In the genomic region with DNA sequence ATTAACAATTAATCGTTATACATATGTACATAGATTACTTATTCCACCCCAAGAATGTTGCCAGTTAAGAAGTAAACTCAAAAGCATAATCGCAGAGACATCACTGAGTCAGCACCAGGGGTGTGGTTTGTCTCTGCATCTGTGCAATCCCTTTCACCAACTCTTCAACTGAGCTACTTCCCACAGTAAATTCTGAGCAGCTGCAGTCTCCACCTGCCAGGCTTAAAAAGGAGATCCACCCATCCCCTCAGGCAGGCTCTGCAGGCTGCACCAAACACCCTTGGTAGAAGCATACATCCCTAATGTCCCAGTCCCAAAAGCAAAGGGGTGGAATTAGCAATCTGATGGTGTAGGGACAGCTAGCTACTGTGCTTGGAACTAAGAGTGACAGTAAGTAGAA, we compare ENCODE assay signal across 17 mouse cellular contexts. TPM values are rescaled to one million over a fixed set of nuclear protein-coding genes. Genes with fewer than 3 reads are reported as not detected.
DNase-seq lines count a peak whose midpoint lies in the region; ATAC-seq and TF ChIP-seq lines count a peak whose summit lies in the region.
"Had no signal": no experiment of that assay in that cellular context is flagged by ENCODE, and none has a peak within 500 bp of the region (broad histone marks: within the 10 kb centered on the region; RNA-seq: fewer than 3 reads in every experiment).

No protein-coding gene starts in this region.

- no peak for TF ChIP-seq POLR2A in limb, embryonic 14.5 days (IDR thresholded peaks at IDR 0.05; ENCODE audit: borderline replicate concordance, extremely low read depth, insufficient read depth, insufficient read length)

- H3K27ac ChIP-seq in limb, embryonic 14.5 days (replicated peaks; ENCODE audit: low read depth, low read length): no peak overlapping the region
- no peak overlapping the region for H3K27ac ChIP-seq in midbrain, embryonic 11.5 days (ENCODE audit: low read depth, low read length)
- H3K27ac ChIP-seq: midbrain, embryonic 13.5 days had no signal

- H3K4me2 ChIP-seq in limb, embryonic 14.5 days (replicated peaks; ENCODE audit: low read depth, low read length, severe bottlenecking): no peak overlapping the region
- H3K4me2 ChIP-seq in midbrain, embryonic 11.5 days: no peak overlapping the region

- TF ChIP-seq CTCF in E14TG2a.4 (conservative IDR thresholded peaks at IDR 0.05; ENCODE audit: low read length): no peak

- peaks cover 26% of the 10 kb centered on the region for H3K27me3 ChIP-seq in E14TG2a.4 (ENCODE audit: insufficient read depth, low read length)
- H3K27me3 ChIP-seq in limb, embryonic 14.5 days (ENCODE audit: control insufficient read depth, insufficient read depth, low read length): 0 out of 2 replicates have a peak, but pooled peaks cover 3% of the 10 kb centered on the region
- no peaks in the 10 kb centered on the region; the same call in 1 of the 2 replicates for H3K27me3 ChIP-seq in midbrain, embryonic 11.5 days (ENCODE audit: control insufficient read depth, insufficient read depth, low read length)

- no peak for ATAC-seq in limb, embryonic 14.5 days (ENCODE audit: low FRiP score, low read depth)
- no peak for ATAC-seq in midbrain, embryonic 11.5 days (ENCODE audit: low FRiP score)
- ATAC-seq: activated CD4-positive, CD25-positive, alpha-beta regulatory T cell, adult 4 months; midbrain, embryonic 13.5 days had no signal

- no peaks in the 10 kb centered on the region for H3K36me3 ChIP-seq in E14TG2a.4 (ENCODE audit: insufficient read depth, low read length)
- H3K36me3 ChIP-seq in limb, embryonic 14.5 days (ENCODE audit: control insufficient read depth, insufficient read depth, low read length): no peaks in the 10 kb centered on the region
- no peaks in the 10 kb centered on the region for H3K36me3 ChIP-seq in midbrain, embryonic 11.5 days (ENCODE audit: control insufficient read depth, insufficient read depth, low read length)
- H3K36me3 ChIP-seq: G1E; midbrain, embryonic 13.5 days had no signal

- WGBS in limb, embryonic 14.5 days: 79% methylated on average over 2 of the region's 2 CpGs
- WGBS in midbrain, embryonic 11.5 days: 86% methylated on average over 2 of the region's 2 CpGs

- DNase-seq in embryo, embryonic 10.5 days (ENCODE audit: low spot score): peak; percentile 15
- DNase-seq in embryo, embryonic 10 days (ENCODE audit: low spot score): no peak
- peak; percentile 5 for DNase-seq in left cerebral cortex, postnatal 14 days (ENCODE audit: low spot score in 2 of 2)
- DNase-seq in left cerebral cortex, adult 11 months (ENCODE audit: low spot score): no peak
- peak; percentile 26 for DNase-seq in limb, embryonic 14.5 days (ENCODE audit: low spot score)
- DNase-seq in midbrain, embryonic 11.5 days (ENCODE audit: low spot score, missing footprints): no peak
- no peak for DNase-seq in thymus, adult 18-20 months
- DNase-seq: cerebellum, adult 11 months; gastrocnemius, postnatal 14 days; liver; lung, postnatal 14 days; right cerebral cortex, adult 18-20 months had no signal

- H3K9me3 ChIP-seq in E14TG2a.4 (ENCODE audit: low read length): no peaks in the 10 kb centered on the region
- H3K9me3 ChIP-seq in limb, embryonic 14.5 days (ENCODE audit: control insufficient read depth, low read length): no peaks in the 10 kb centered on the region; the same call in 1 of the 2 replicates
- no peaks in the 10 kb centered on the region for H3K9me3 ChIP-seq in midbrain, embryonic 11.5 days (ENCODE audit: control insufficient read depth, low read length)
- H3K9me3 ChIP-seq: midbrain, embryonic 13.5 days had no signal

- H3K9ac ChIP-seq in limb, embryonic 14.5 days (ENCODE audit: low read depth, low read length, severe bottlenecking): no peak overlapping the region
- no peak overlapping the region for H3K9ac ChIP-seq in midbrain, embryonic 11.5 days (ENCODE audit: low read length)
- H3K9ac ChIP-seq: midbrain, embryonic 13.5 days had no signal

- peak overlapping the region; percentile 81 for H3K4me3 ChIP-seq in E14TG2a.4 (replicated peaks; ENCODE audit: low read length)
- no peak overlapping the region for H3K4me3 ChIP-seq in limb, embryonic 14.5 days (replicated peaks; ENCODE audit: low read length)
- no peak overlapping the region for H3K4me3 ChIP-seq in midbrain, embryonic 11.5 days (ENCODE audit: low read depth, low read length)
- H3K4me3 ChIP-seq: midbrain, embryonic 13.5 days had no signal

- peaks cover 21% of the 10 kb centered on the region for H3K4me1 ChIP-seq in E14TG2a.4 (replicated peaks; ENCODE audit: low read depth, low read length)
- no peaks in the 10 kb centered on the region for H3K4me1 ChIP-seq in limb, embryonic 14.5 days (ENCODE audit: control insufficient read depth, insufficient read depth, low read length)
- H3K4me1 ChIP-seq in midbrain, embryonic 11.5 days (ENCODE audit: control insufficient read depth, insufficient read depth, low read length): peaks cover 2% of the 10 kb centered on the region; the same call in 1 of the 2 replicates

- intact Hi-C loops in left cerebral cortex, postnatal 14 days (cut with DNase I): no loop called here

RNA-seq across cellular contexts. Expression of a gene that starts 1.3 kb away (rescaled TPM):
- total RNA-seq in left cerebral cortex, postnatal 14 days (2021): under 1 TPM; 0.17 to 0.29 TPM
- polyA plus RNA-seq in limb, embryonic 14.5 days (2012; rRNA removed): 1.3 and 2.0 TPM in 2 replicates
- polyA plus RNA-seq in limb, embryonic 14.5 days (2014; fragmentation: Nextera tagmentation; extraction: Ambion mirVana): 7.7 and 8.6 TPM in 2 replicates
- polyA plus RNA-seq in midbrain, embryonic 11.5 days (2014; fragmentation: Nextera tagmentation; extraction: Ambion mirVana): 0.25 TPM in 1 of 2 replicates, not detected in the other
- total RNA-seq: gastrocnemius, postnatal 14 days had no signal
- polyA plus RNA-seq: activated CD4-positive, CD25-positive, alpha-beta regulatory T cell, adult 4 months; G1E; midbrain, embryonic 13.5 days; neural tube, embryonic 14.5 days had no signal

Comparison
In these comparisons a context has a peak if more than half of its experiments do, and no peak if none do; other contexts are left out.
1. DNase-seq: peak in embryo, embryonic 10.5 days (single experiment), left cerebral cortex, postnatal 14 days (2 of 2) and limb, embryonic 14.5 days (single experiment); none in embryo, embryonic 10 days (single experiment), left cerebral cortex, adult 11 months (single experiment), midbrain, embryonic 11.5 days (single experiment) and thymus, adult 18-20 months (0 of 2).